8 mouse cellular contexts compared by ENCODE assay signal in genomic region chr11:98961051-98961592, GRCm38 (mm10). TPM values are rescaled to one million over a fixed set of nuclear protein-coding genes. Genes with fewer than 3 reads are reported as not detected.
DNase-seq lines count a peak whose midpoint lies in the region; ATAC-seq and TF ChIP-seq lines count a peak whose summit lies in the region.

No protein-coding gene starts in this region.

- intact Hi-C loops in heart, postnatal 36 days (cut with DNase I), result no loop called here

- 11% methylated on average over 18 of the region's 18 CpGs for WGBS in bone marrow, adult 2 months
- 4% methylated on average over 17 of the region's 18 CpGs for WGBS in limb, embryonic 14.5 days
- under 1% methylated on average over 18 of the region's 18 CpGs for WGBS in neural tube, embryonic 12.5 days

- TF ChIP-seq CTCF in bone marrow, adult 2 months (IDR thresholded peaks at IDR 0.05; ENCODE audit: control insufficient read depth, insufficient read depth, low read length), result no peak

- H3K27me3 ChIP-seq in limb, embryonic 14.5 days (ENCODE audit: control insufficient read depth, insufficient read depth, low read length), result no peaks in the 10 kb centered on the region
- no peaks in the 10 kb centered on the region for H3K27me3 ChIP-seq in neural tube, embryonic 12.5 days (replicated peaks)

- H3K27ac ChIP-seq in bone marrow, adult 2 months (ENCODE audit: control insufficient read depth, insufficient read depth, low read depth, low read length, poor library complexity), result peak overlapping the region; percentile 84
- H3K27ac ChIP-seq in limb, embryonic 14.5 days (replicated peaks; ENCODE audit: low read depth, low read length), result no peak overlapping the region
- H3K27ac ChIP-seq in neural tube, embryonic 12.5 days, result peak overlapping the region; percentile 93

- no peak for TF ChIP-seq POLR2A in bone marrow, adult 2 months (IDR thresholded peaks at IDR 0.05; ENCODE audit: borderline replicate concordance, control insufficient read depth, low read depth, low read length)
- TF ChIP-seq POLR2A in limb, embryonic 14.5 days (IDR thresholded peaks at IDR 0.05; ENCODE audit: borderline replicate concordance, extremely low read depth, insufficient read depth, insufficient read length), result no peak

- peak overlapping the region; percentile 69 for H3K9ac ChIP-seq in limb, embryonic 14.5 days (ENCODE audit: low read depth, low read length, severe bottlenecking)
- H3K9ac ChIP-seq in neural tube, embryonic 12.5 days, result peak overlapping the region; percentile 84

- no peaks in the 10 kb centered on the region for H3K9me3 ChIP-seq in limb, embryonic 14.5 days (ENCODE audit: control insufficient read depth, low read length)
- no peaks in the 10 kb centered on the region for H3K9me3 ChIP-seq in neural tube, embryonic 12.5 days

- H3K4me1 ChIP-seq in bone marrow, adult 2 months (ENCODE audit: control insufficient read depth, insufficient read depth, low read length), result peaks cover 5% of the 10 kb centered on the region
- H3K4me1 ChIP-seq in limb, embryonic 14.5 days (ENCODE audit: control insufficient read depth, insufficient read depth, low read length), result peaks cover 65% of the 10 kb centered on the region
- H3K4me1 ChIP-seq in neural tube, embryonic 12.5 days, result peaks cover 69% of the 10 kb centered on the region

- ATAC-seq in limb, embryonic 14.5 days (ENCODE audit: low FRiP score, low read depth), result no peak
- no peak for ATAC-seq in neural tube, embryonic 12.5 days (ENCODE audit: low FRiP score, low read depth)
- ATAC-seq in frontal cortex, adult (ENCODE audit: low TSS enrichment), result no peak

- peaks cover 19% of the 10 kb centered on the region for H3K36me3 ChIP-seq in limb, embryonic 14.5 days (ENCODE audit: control insufficient read depth, insufficient read depth, low read length)
- no peaks in the 10 kb centered on the region for H3K36me3 ChIP-seq in neural tube, embryonic 12.5 days

- peak overlapping the region; percentile 96 for H3K4me2 ChIP-seq in limb, embryonic 14.5 days (replicated peaks; ENCODE audit: low read depth, low read length, severe bottlenecking)
- peak overlapping the region; percentile 96 for H3K4me2 ChIP-seq in neural tube, embryonic 12.5 days (replicated peaks)

- DNase-seq in kidney, adult 18-20 months, result peak; percentile 61
- no peak for DNase-seq in kidney, adult 8-10 months
- peak; percentile 58 to 62 for DNase-seq in heart, postnatal 36 days
- no peak for DNase-seq in limb, embryonic 14.5 days (ENCODE audit: low spot score)
- no peak for DNase-seq in right cerebral cortex, postnatal 4 days

- H3K4me3 ChIP-seq in bone marrow, adult 2 months (replicated peaks; ENCODE audit: control insufficient read depth, low read depth, low read length), result peak overlapping the region; percentile 72
- peak overlapping the region; percentile 67 for H3K4me3 ChIP-seq in limb, embryonic 14.5 days (replicated peaks; ENCODE audit: low read length)
- H3K4me3 ChIP-seq in neural tube, embryonic 12.5 days, result peak overlapping the region; percentile 90

RNA-seq across cellular contexts. Expression of gene Gjd3, which starts 21.7 kb away (rescaled TPM):
- polyA plus RNA-seq in bone marrow, adult 2 months (2011; ENCODE audit: insufficient read depth, insufficient read length, low replicate concordance, missing spikeins), result not detected in 2 replicates
- total RNA-seq in heart, postnatal 36 days (2021), result under 1 TPM; 0.33 to 0.36 TPM
- polyA plus RNA-seq in limb, embryonic 14.5 days (2012; rRNA removed), result 1.3 and 2.2 TPM in 2 replicates
- polyA plus RNA-seq in limb, embryonic 14.5 days (2014; fragmentation: Nextera tagmentation; extraction: Ambion mirVana), result 0.41 and 0.45 TPM in 2 replicates
- 1.8 and 2.0 TPM in 2 replicates for polyA plus RNA-seq in neural tube, embryonic 12.5 days (2016; fragmentation: Nextera tagmentation; extraction: Ambion mirVana)

RNA-seq across cellular contexts. Expression of gene Rara, which starts 33.5 kb away (rescaled TPM):
- 8.9 and 17.2 TPM in 2 replicates for polyA plus RNA-seq in bone marrow, adult 2 months (2011; ENCODE audit: insufficient read depth, insufficient read length, low replicate concordance, missing spikeins)
- total RNA-seq in heart, postnatal 36 days (2021), result 10 to 100 TPM; 10.5 to 13.6 TPM
- 39.8 and 57.0 TPM in 2 replicates for polyA plus RNA-seq in limb, embryonic 14.5 days (2012; rRNA removed)
- polyA plus RNA-seq in limb, embryonic 14.5 days (2014; fragmentation: Nextera tagmentation; extraction: Ambion mirVana), result 52.4 and 58.3 TPM in 2 replicates
- 51.1 and 52.5 TPM in 2 replicates for polyA plus RNA-seq in neural tube, embryonic 12.5 days (2016; fragmentation: Nextera tagmentation; extraction: Ambion mirVana)

RNA-seq across cellular contexts. Expression of gene Cdc6, which starts 53.5 kb away (rescaled TPM):
- 50.4 and 53.9 TPM in 2 replicates for polyA plus RNA-seq in bone marrow, adult 2 months (2011; ENCODE audit: insufficient read depth, insufficient read length, low replicate concordance, missing spikeins)
- under 1 TPM; 0.14 to 0.49 TPM for total RNA-seq in heart, postnatal 36 days (2021)
- 13.1 and 15.6 TPM in 2 replicates for polyA plus RNA-seq in limb, embryonic 14.5 days (2012; rRNA removed)
- 25.2 and 25.8 TPM in 2 replicates for polyA plus RNA-seq in limb, embryonic 14.5 days (2014; fragmentation: Nextera tagmentation; extraction: Ambion mirVana)
- polyA plus RNA-seq in neural tube, embryonic 12.5 days (2016; fragmentation: Nextera tagmentation; extraction: Ambion mirVana), result 18.4 and 19.2 TPM in 2 replicates

Comparison
In these comparisons a context has a peak if more than half of its experiments do, and no peak if none do; other contexts are left out.
1. DNase-seq: peak in kidney, adult 18-20 months (single experiment) and heart, postnatal 36 days (2 of 2); none in kidney, adult 8-10 months (0 of 2), limb, embryonic 14.5 days (single experiment) and right cerebral cortex, postnatal 4 days (single experiment).
2. Peak in every context shown above with its lines, with median percentiles within 50 percentile points of each other: H3K4me3 ChIP-seq.